Mouse (Mus musculus): Measurements from ENCODE around the gene Gm2a.

Gene Gm2a

GRCm38 (mm10) chr11:55128411-55128810 lies 30.5 kb downstream of the Gm2a start:
- DNase-seq (ENCODE audit: extremely low spot score, low read depth, low spot score): no peak

- no peak for DNase-seq (ENCODE audit: extremely low spot score, low read depth, low spot score)
Observed at GRCm38 (mm10) chr11:55131077-55131742, 33.3 kb downstream of the Gm2a start.

GRCm38 (mm10) chr11:55131946-55132345 lies 34.0 kb downstream of the Gm2a start:
- DNase-seq (ENCODE audit: extremely low spot score, low read depth, low spot score): no peak

- DNase-seq (ENCODE audit: extremely low spot score, low read depth, low spot score): no peak
Observed at GRCm38 (mm10) chr11:55133204-55133603, 35.3 kb downstream of the Gm2a start.

- no peak for DNase-seq (ENCODE audit: extremely low spot score, low read depth, low spot score)
Observed at GRCm38 (mm10) chr11:55134407-55134806, 36.5 kb downstream of the Gm2a start.

- no peak for DNase-seq (ENCODE audit: extremely low spot score, low read depth, low spot score)
Observed at GRCm38 (mm10) chr11:55134871-55135270, 37.0 kb downstream of the Gm2a start.

GRCm38 (mm10) chr11:55136770-55137547 lies 39.0 kb downstream of the Gm2a start:
- DNase-seq (ENCODE audit: extremely low spot score, low read depth, low spot score): no peak

GRCm38 (mm10) chr11:55137646-55138045 lies 39.7 kb downstream of the Gm2a start:
- DNase-seq (ENCODE audit: extremely low spot score, low read depth, low spot score): no peak

GRCm38 (mm10) chr11:55141502-55141901 lies 43.6 kb downstream of the Gm2a start:
- DNase-seq (ENCODE audit: extremely low spot score, low read depth, low spot score): no peak

GRCm38 (mm10) chr11:55144011-55144410 lies 46.1 kb downstream of the Gm2a start:
- DNase-seq (ENCODE audit: extremely low spot score, low read depth, low spot score): no peak

- no peak for DNase-seq (ENCODE audit: extremely low spot score, low read depth, low spot score)
Observed at GRCm38 (mm10) chr11:55146855-55147254, 48.9 kb downstream of the Gm2a start.

GRCm38 (mm10) chr11:55147423-55147822 lies 49.5 kb downstream of the Gm2a start:
- no peak for DNase-seq (ENCODE audit: extremely low spot score, low read depth, low spot score)

GRCm38 (mm10) chr11:55148461-55148860 lies 50.5 kb downstream of the Gm2a start:
- no peak for DNase-seq (ENCODE audit: extremely low spot score, low read depth, low spot score)

GRCm38 (mm10) chr11:55151608-55152007 lies 53.7 kb downstream of the Gm2a start, which contains the start of gene Slc36a3:
TSS of gene Slc36a3 (minus strand) at chr11:55151708.
- DNase-seq (ENCODE audit: extremely low spot score, low read depth, low spot score): no peak

- no peak for DNase-seq (ENCODE audit: extremely low spot score, low read depth, low spot score)
Observed at GRCm38 (mm10) chr11:55154398-55155069, 56.6 kb downstream of the Gm2a start.

GRCm38 (mm10) chr11:55155070-55155421 lies 57.1 kb downstream of the Gm2a start:
- no peak for DNase-seq (ENCODE audit: extremely low spot score, low read depth, low spot score)

GRCm38 (mm10) chr11:55158785-55159359 lies 61.0 kb downstream of the Gm2a start:
- DNase-seq (ENCODE audit: extremely low spot score, low read depth, low spot score): peak; percentile 35
